ENCODE assay signal across 8 mouse cellular contexts in genomic region chr19:26749427-26750137, GRCm38 (mm10).
DNase-seq lines count a peak whose midpoint lies in the region; ATAC-seq and TF ChIP-seq lines count a peak whose summit lies in the region.

No protein-coding gene starts in this region.

- H3K27me3 ChIP-seq in MEL (ENCODE audit: control insufficient read depth in 1 of 2, insufficient read depth in 2 of 2, low read length in 2 of 2), result no peaks in the 10 kb centered on the region
- H3K27me3 ChIP-seq in forebrain, embryonic 11.5 days (ENCODE audit: control insufficient read depth, insufficient read depth, low read length), result no peaks in the 10 kb centered on the region
- H3K27me3 ChIP-seq in myocyte (ENCODE audit: control insufficient read depth, insufficient read depth, insufficient read length), result no peaks in the 10 kb centered on the region

- ATAC-seq in frontal cortex, adult (ENCODE audit: low TSS enrichment), result peak; percentile 32
- no peak for ATAC-seq in forebrain, embryonic 11.5 days (replicated peaks; ENCODE audit: low FRiP score)

- no peak for TF ChIP-seq EP300 in MEL (IDR thresholded peaks at IDR 0.05; ENCODE audit: low read depth in 1 of 2, low read length in 2 of 2)

- H3K36me3 ChIP-seq in MEL (ENCODE audit: control insufficient read depth in 1 of 2, insufficient read depth in 2 of 2, low read length in 2 of 2) (no peaks in the 10 kb centered on the region), myocyte (ENCODE audit: control insufficient read depth, insufficient read depth) (no peaks in the 10 kb centered on the region)
- H3K36me3 ChIP-seq in forebrain, embryonic 11.5 days (ENCODE audit: control insufficient read depth, insufficient read depth, low read length), result no peaks in the 10 kb centered on the region

- DNase-seq in frontal cortex, postnatal 10 days (ENCODE audit: low spot score in 2 of 2), result no peak
- peak; percentile 13 for DNase-seq in MEL (ENCODE audit: low read depth, low spot score)
- no peak for DNase-seq in forebrain, embryonic 11.5 days (ENCODE audit: low spot score)
- peak; percentile 42 for DNase-seq in kidney, adult 9 months
- no peak for DNase-seq in thymus, postnatal 25 days
- no peak for DNase-seq in gastrocnemius, postnatal 25 days

- H3K4me3 ChIP-seq in MEL (ENCODE audit: control insufficient read depth in 1 of 2, insufficient read depth in 1 of 2, low read depth in 2 of 2, low read length in 2 of 2), result peak overlapping the region in 1 of 2 experiments; percentile 4; a peak in 1 of 4 replicates
- peak overlapping the region; percentile 17; the same call in 1 of the 2 replicates for H3K4me3 ChIP-seq in forebrain, embryonic 11.5 days (ENCODE audit: low read depth, low read length)
- H3K4me3 ChIP-seq in myocyte, result peak overlapping the region; percentile 33

- H3K4me1 ChIP-seq in MEL (ENCODE audit: control insufficient read depth in 1 of 2, insufficient read depth in 2 of 2, low read length in 2 of 2), result peaks cover 0 to 2% of the 10 kb centered on the region in 2 experiments; a peak in 1 of 4 replicates
- peaks cover 3% of the 10 kb centered on the region; the same call in 1 of the 2 replicates for H3K4me1 ChIP-seq in forebrain, embryonic 11.5 days (replicated peaks; ENCODE audit: control insufficient read depth, insufficient read depth, low read length)

- no peak for TF ChIP-seq CTCF in MEL (IDR thresholded peaks at IDR 0.05 in 2 of 3, conservative IDR thresholded peaks at IDR 0.05 in 1 of 3; ENCODE audit: control insufficient read depth in 1 of 3, insufficient read depth in 1 of 3, low read depth in 2 of 3, low read length in 3 of 3, poor library complexity in 1 of 3, severe bottlenecking in 1 of 3)

- H3K4me2 ChIP-seq in forebrain, embryonic 11.5 days (ENCODE audit: low read depth, low read length, severe bottlenecking), result peak overlapping the region; percentile 57
- H3K4me2 ChIP-seq in myocyte (ENCODE audit: low read depth), result peak overlapping the region; percentile 5

- TF ChIP-seq POLR2A in MEL (IDR thresholded peaks at IDR 0.05; ENCODE audit: control insufficient read depth in 1 of 2, insufficient read depth in 1 of 2, low read depth in 1 of 2, low read length in 2 of 2, poor library complexity in 1 of 2) (no peak), myocyte (IDR thresholded peaks at IDR 0.05; ENCODE audit: insufficient read length, low read depth) (no peak)

- H3K79me2 ChIP-seq in MEL (ENCODE audit: control insufficient read depth, insufficient read depth, low read length, poor library complexity), result peaks cover 2% of the 10 kb centered on the region; the same call in 1 of the 2 replicates
- H3K79me2 ChIP-seq in myocyte (ENCODE audit: control insufficient read depth, insufficient read depth), result no peaks in the 10 kb centered on the region

- WGBS in forebrain, embryonic 11.5 days, result 27% methylated on average over 11 of the region's 11 CpGs

- H3K9me3 ChIP-seq in MEL (replicated peaks; ENCODE audit: insufficient read depth, low read length), result no peaks in the 10 kb centered on the region
- no peaks in the 10 kb centered on the region for H3K9me3 ChIP-seq in forebrain, embryonic 11.5 days (ENCODE audit: control insufficient read depth, low read length)

- no peak overlapping the region for H3K27ac ChIP-seq in MEL (ENCODE audit: control insufficient read depth, low read depth, low read length)
- peak overlapping the region; percentile 99 for H3K27ac ChIP-seq in forebrain, embryonic 11.5 days (ENCODE audit: low read depth, low read length)

- no peak overlapping the region for H3K9ac ChIP-seq in MEL (ENCODE audit: control insufficient read depth, low read depth, low read length, poor library complexity, severe bottlenecking)
- H3K9ac ChIP-seq in forebrain, embryonic 11.5 days (ENCODE audit: low read length), result peak overlapping the region; percentile 70; the same call in 1 of the 2 replicates

- H3ac ChIP-seq in myocyte (ENCODE audit: control insufficient read depth, insufficient read length), result no peak overlapping the region

- no peak for TF ChIP-seq RAD21 in MEL (IDR thresholded peaks at IDR 0.05; ENCODE audit: low read depth, low read length)

TF ChIP-seq in MEL, 35 proteins besides CTCF, POLR2A, EP300 and RAD21:
- no peak for TF ChIP-seq MAX (IDR thresholded peaks at IDR 0.05; ENCODE audit: low read length)
- TF ChIP-seq NRF1 (IDR thresholded peaks at IDR 0.05; ENCODE audit: insufficient read depth, low read depth, low read length, poor library complexity, severe bottlenecking), result no peak
- TF ChIP-seq GABPA (IDR thresholded peaks at IDR 0.05; ENCODE audit: low read depth, low read length), result no peak
- TF ChIP-seq KAT2A (conservative IDR thresholded peaks at IDR 0.05; ENCODE audit: low read depth, low read length), result no peak
- TF ChIP-seq GATA1 (IDR thresholded peaks at IDR 0.05; ENCODE audit: low read depth, low read length), result no peak
- TF ChIP-seq POLR2AphosphoS2 (IDR thresholded peaks at IDR 0.05; ENCODE audit: low read length), result no peak
- no peak for TF ChIP-seq POLR2AphosphoS5 (IDR thresholded peaks at IDR 0.05; ENCODE audit: borderline replicate concordance, low read depth, low read length)
- TF ChIP-seq HCFC1 (IDR thresholded peaks at IDR 0.05; ENCODE audit: low read depth, low read length), result no peak
- no peak for TF ChIP-seq CHD2 (IDR thresholded peaks at IDR 0.05; ENCODE audit: low read length)
- TF ChIP-seq MXI1 (IDR thresholded peaks at IDR 0.05; ENCODE audit: low read depth, low read length), result no peak
- TF ChIP-seq ZNF384 (IDR thresholded peaks at IDR 0.05; ENCODE audit: low read depth, low read length), result no peak
- no peak for TF ChIP-seq MEF2A (IDR thresholded peaks at IDR 0.05; ENCODE audit: extremely low read depth, insufficient replicate concordance, low read depth, low read length, poor library complexity, severe bottlenecking)
- TF ChIP-seq SIN3A (IDR thresholded peaks at IDR 0.05; ENCODE audit: low read length), result no peak
- no peak for TF ChIP-seq ELF1 (IDR thresholded peaks at IDR 0.05; ENCODE audit: low read depth, low read length)
- TF ChIP-seq CHD1 (IDR thresholded peaks at IDR 0.05; ENCODE audit: low read depth, low read length), result no peak
- no peak for TF ChIP-seq ZC3H11A (IDR thresholded peaks at IDR 0.05; ENCODE audit: low read depth, low read length)

TF ChIP-seq in myocyte, 11 proteins besides CTCF, POLR2A, EP300 and RAD21:
- TF ChIP-seq MYOD1 (IDR thresholded peaks at IDR 0.05; ENCODE audit: control insufficient read depth in 1 of 3, insufficient read length in 2 of 3, low read depth in 2 of 3) (no peak), CEBPB (IDR thresholded peaks at IDR 0.05; ENCODE audit: insufficient read depth, poor library complexity, severe bottlenecking) (no peak), TCF12 (IDR thresholded peaks at IDR 0.05; ENCODE audit: insufficient read depth, poor library complexity, severe bottlenecking) (no peak), MYOG (IDR thresholded peaks at IDR 0.05; ENCODE audit: control insufficient read depth in 1 of 3, insufficient read depth in 1 of 3, insufficient read length in 2 of 3, low read depth in 2 of 3) (no peak), MAX (IDR thresholded peaks at IDR 0.05; ENCODE audit: low read depth) (no peak), TCF3 (IDR thresholded peaks at IDR 0.05; ENCODE audit: insufficient read length, low read depth) (no peak), REST (IDR thresholded peaks at IDR 0.05; ENCODE audit: insufficient read depth, insufficient read length) (no peak)

Comparison
In these comparisons a context has a peak if more than half of its experiments do, and no peak if none do; other contexts are left out.
1. DNase-seq: peak in MEL (single experiment) and kidney, adult 9 months (single experiment); none in frontal cortex, postnatal 10 days (0 of 2), forebrain, embryonic 11.5 days (single experiment), thymus, postnatal 25 days (single experiment) and gastrocnemius, postnatal 25 days (single experiment).